Mouse (Mus musculus) B cell, adult 67 days (primary cell): Measurements from ENCODE around the gene Copa. TPM values are rescaled to one million over a fixed set of nuclear protein-coding genes. Genes with fewer than 3 reads are reported as not detected.

Experiments used
- total RNA-seq, 2 experiments: library from RNA; stranded (reverse); gene quantifications; 4 replicates each; pipeline ENCODE4 v1.2.4; 2023

Copa gene
- total RNA-seq, result 100 to 1,000 TPM; 159 to 165 TPM

GRCm38 (mm10) chr1:172082101-172082898, at the start of gene Copa, which contains the start of gene Ncstn:
Copa (plus strand) TSS chr1:172082529.
Ncstn (minus strand) TSS chr1:172082795.

GRCm38 (mm10) chr1:172057491-172057921, 24.8 kb upstream of the Copa start, which contains the start of gene Nhlh1:
Nhlh1 (minus strand) TSS chr1:172057573.

GRCm38 (mm10) chr1:172126376-172127347, 44.3 kb downstream of the Copa start, which contains the start of gene Pex19:
Pex19 (plus strand) TSS chr1:172126755.

GRCm38 (mm10) chr1:172147835-172148278, 65.5 kb downstream of the Copa start, which contains the start of gene Dcaf8:
Dcaf8 (plus strand) TSS chr1:172148084.

Other genes starting within 250 kb of the Copa start
- 100 to 1,000 TPM; 123 to 130 TPM for gene Cd84, start 242.8 kb upstream of the Copa start, total RNA-seq
- gene Gm10521, start 186.9 kb upstream of the Copa start, total RNA-seq, result 10 to 100 TPM; 19.4 to 26.8 TPM
- 100 to 1,000 TPM; 206 to 214 TPM for gene Slamf6, start 165.0 kb upstream of the Copa start, total RNA-seq
- 10 to 100 TPM in 1 of 2 experiments, 1 to 10 TPM in 1; 7.7 to 10.8 TPM for gene Vangl2, start 54.1 kb upstream of the Copa start, total RNA-seq
- gene Nhlh1, start 25.0 kb upstream of the Copa start, total RNA-seq, result not detected
- 100 to 1,000 TPM; 102 to 113 TPM for gene Ncstn, start 266 bp downstream of the Copa start, total RNA-seq
- 10 to 100 TPM; 55.2 to 59.4 TPM for gene Pex19, start 44.2 kb downstream of the Copa start, total RNA-seq
- gene Dcaf8, start 65.6 kb downstream of the Copa start, total RNA-seq, result 100 to 1,000 TPM; 118 to 123 TPM
- gene Pea15a, start 124.3 kb downstream of the Copa start, total RNA-seq, result 10 to 100 TPM; 22.0 to 22.5 TPM
- not detected for gene Casq1, start 137.3 kb downstream of the Copa start, total RNA-seq
- gene Atp1a4, start 175.9 kb downstream of the Copa start, total RNA-seq, result not detected
- 10 to 100 TPM; 25.3 to 31.9 TPM for gene Igsf8, start 179.1 kb downstream of the Copa start, total RNA-seq
- not detected for gene Atp1a2, start 215.5 kb downstream of the Copa start, total RNA-seq
- not detected for gene Kcnj9, start 246.8 kb downstream of the Copa start, total RNA-seq